Mouse (Mus musculus) hindbrain, embryonic 11.5 days (tissue): ENCODE measurements around the gene Rnf183. TPM values are rescaled to one million over a fixed set of nuclear protein-coding genes. Genes with fewer than 3 reads are reported as not detected.

Source experiments
- ATAC-seq: fragments of 200-750 bp; cut with Nextera tagmentation; 2 replicates; pipeline ENCODE4 v1.8.0; 2017; ENCODE audit warnings: mild to moderate bottlenecking, moderate TSS enrichment, moderate library complexity; ENCODE audit not compliant: low FRiP score
- DNase-seq: peaks from one replicate; pipeline ENCODE4 v3.0.0-alpha.2; 2015; ENCODE audit warnings: low spot score
- H3K27ac ChIP-seq: fragments of 300-500 bp; sonication (generic); 2 replicates; pipeline ENCODE4 v1.5.1; 2014; ENCODE audit warnings: mild to moderate bottlenecking, low read depth, low read length
- H3K27me3 ChIP-seq: fragments of 300-500 bp; sonication (generic); 2 replicates; pipeline ENCODE4 v1.6.1; 2014; ENCODE audit warnings: mild to moderate bottlenecking, low read length, moderate library complexity, mixed read lengths; ENCODE audit not compliant: control insufficient read depth, insufficient read depth
- H3K36me3 ChIP-seq: fragments of 300-500 bp; sonication (generic); 2 replicates; pipeline ENCODE4 v1.6.1; 2014; ENCODE audit warnings: mild to moderate bottlenecking, low read length, moderate library complexity, mixed read lengths; ENCODE audit not compliant: control insufficient read depth, insufficient read depth
- H3K4me1 ChIP-seq: fragments of 300-500 bp; sonication (generic); replicated peaks from 2 replicates; pipeline ENCODE4 v1.6.1; 2014; ENCODE audit warnings: low read length, mixed read lengths; ENCODE audit not compliant: control insufficient read depth, insufficient read depth
- H3K4me2 ChIP-seq: fragments of 300-500 bp; sonication (generic); replicated peaks from 2 replicates; pipeline ENCODE4 v1.6.1; 2014; ENCODE audit warnings: mild to moderate bottlenecking, low read depth, low read length
- H3K4me3 ChIP-seq: fragments of 300-500 bp; sonication (generic); 2 replicates; pipeline ENCODE4 v1.5.1; 2014; ENCODE audit warnings: low read depth, low read length
- H3K9ac ChIP-seq: fragments of 300-500 bp; sonication (generic); 2 replicates; pipeline ENCODE4 v1.6.1; 2014; ENCODE audit warnings: low read depth, low read length
- H3K9me3 ChIP-seq: fragments of 300-500 bp; sonication (generic); 2 replicates; pipeline ENCODE4 v1.6.1; 2016; ENCODE audit warnings: low read length; ENCODE audit not compliant: control insufficient read depth
- WGBS: fragments of 180-500 bp; shearing (Covaris S2); extraction: QIAGEN DNeasy Blood & Tissue Kit; methylation state at CpG from one replicate; pipeline ENCODE4 v1.1.7; 2014; 5-methylcytosine and 5-hydroxymethylcytosine counted together
- polyA plus RNA-seq: library from polyadenylated mRNA; unstranded; fragments of >200 nt; fragmentation: Nextera tagmentation; extraction: Ambion mirVana; gene quantifications from 2 replicates; pipeline ENCODE4 v1.2.1, GENCODE M21; 2014

The Rnf183 gene
- polyA plus RNA-seq, 1 experiment from 2014 or later = not detected

DNA sequence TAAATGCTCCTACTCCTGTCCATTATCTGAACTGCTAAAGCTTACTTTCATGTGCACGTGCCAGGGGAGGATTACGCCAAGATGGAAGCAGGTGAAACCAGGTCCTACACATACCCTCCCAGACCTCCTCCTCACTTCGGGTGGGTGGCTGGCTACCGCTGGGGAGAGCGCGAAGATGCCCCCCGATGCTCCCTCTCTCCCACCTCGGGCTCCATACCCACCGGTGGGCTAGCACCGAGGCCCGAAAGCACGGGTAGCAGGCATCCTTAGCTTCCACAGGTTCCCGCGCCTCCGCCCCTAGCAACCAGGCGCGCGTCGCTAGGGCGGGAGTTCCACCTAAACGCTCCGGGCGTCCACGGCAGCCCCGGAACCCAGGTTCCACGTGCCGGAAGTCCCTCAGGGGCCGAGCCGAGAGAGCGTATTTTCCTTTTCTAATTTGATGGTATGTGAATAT lies 35.6 kb upstream of the Rnf183 start, which contains the start of gene Wdr31:
Gene Wdr31 (minus strand): TSS at position 299 of the 454 bp plus-strand sequence.
- Histone ChIP-seq H3K27ac (no peak within 1 kb of the TSS), H3K9me3 (no peaks in the 10 kb centered on the region), H3K27me3 (no peaks in the 10 kb centered on the region), H3K4me1 (no peaks in the 10 kb centered on the region), H3K36me3 (no peaks in the 10 kb centered on the region), H3K4me2 (peak within 1 kb of the TSS; percentile 74), H3K9ac (peak within 1 kb of the TSS; percentile 57), H3K4me3 (peak within 1 kb of the TSS; percentile 47)
- ATAC-seq (peak; percentile 95), DNase-seq (peak; percentile 89)
- 1% methylated on average over 30 of the region's 30 CpGs for WGBS

DNA sequence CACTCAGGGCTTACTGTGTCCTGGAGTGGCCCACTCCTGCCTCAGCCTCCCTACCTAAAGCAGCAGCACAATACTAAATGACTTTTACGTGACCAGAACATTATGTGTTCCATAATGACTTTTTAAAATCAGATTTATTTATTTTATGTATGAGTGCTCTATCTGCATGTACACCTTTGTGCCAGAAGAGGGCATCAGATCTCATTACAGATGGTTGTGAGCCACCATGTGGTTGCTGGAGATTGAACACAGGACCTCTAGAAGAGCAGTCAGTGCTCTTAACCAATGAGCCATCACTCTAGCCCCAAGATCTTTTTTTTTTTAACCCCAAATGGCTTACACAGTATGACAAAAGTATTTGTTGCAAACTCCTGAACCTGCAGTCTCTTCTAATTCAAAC lies 33.1 kb upstream of the Rnf183 start:
- no peak overlapping the region for H3K9ac ChIP-seq
- no peak overlapping the region for H3K4me2 ChIP-seq
- H3K4me1 ChIP-seq = no peaks in the 10 kb centered on the region
- ATAC-seq (no peak), DNase-seq (no peak)
- WGBS = 86% methylated on average over 1 of the region's 1 CpGs
- no peak overlapping the region for H3K4me3 ChIP-seq
- no peaks in the 10 kb centered on the region for H3K36me3 ChIP-seq
- H3K9me3 ChIP-seq = no peaks in the 10 kb centered on the region
- H3K27ac ChIP-seq = no peak overlapping the region
- H3K27me3 ChIP-seq = no peaks in the 10 kb centered on the region

DNA sequence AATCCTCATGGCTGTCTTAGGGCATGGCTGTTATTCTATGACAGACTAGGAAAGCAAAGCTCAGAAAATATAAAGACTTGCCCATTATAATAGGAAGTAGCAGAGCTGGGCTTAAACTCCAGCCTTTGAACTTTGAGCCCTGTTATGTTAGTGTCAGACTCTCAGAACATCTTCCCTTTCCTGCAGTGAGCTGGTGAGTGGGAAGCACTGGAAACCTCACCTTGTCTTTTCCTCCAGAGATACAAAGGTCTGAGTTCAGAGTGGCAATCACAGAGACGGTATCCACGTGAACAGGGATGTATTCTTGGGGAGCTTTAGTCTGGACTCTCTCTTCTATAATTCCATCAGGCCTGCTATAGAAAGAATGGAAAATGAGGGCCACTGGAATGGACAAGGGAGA lies 28.1 kb upstream of the Rnf183 start:
- Histone ChIP-seq H3K4me2 (no peak overlapping the region), H3K27ac (no peak overlapping the region), H3K36me3 (no peaks in the 10 kb centered on the region), H3K4me1 (no peaks in the 10 kb centered on the region), H3K27me3 (no peaks in the 10 kb centered on the region), H3K4me3 (no peak overlapping the region), H3K9ac (no peak overlapping the region), H3K9me3 (no peaks in the 10 kb centered on the region)
- DNase-seq (no peak), ATAC-seq (no peak)
- 87% methylated on average over 2 of the region's 2 CpGs for WGBS

DNA sequence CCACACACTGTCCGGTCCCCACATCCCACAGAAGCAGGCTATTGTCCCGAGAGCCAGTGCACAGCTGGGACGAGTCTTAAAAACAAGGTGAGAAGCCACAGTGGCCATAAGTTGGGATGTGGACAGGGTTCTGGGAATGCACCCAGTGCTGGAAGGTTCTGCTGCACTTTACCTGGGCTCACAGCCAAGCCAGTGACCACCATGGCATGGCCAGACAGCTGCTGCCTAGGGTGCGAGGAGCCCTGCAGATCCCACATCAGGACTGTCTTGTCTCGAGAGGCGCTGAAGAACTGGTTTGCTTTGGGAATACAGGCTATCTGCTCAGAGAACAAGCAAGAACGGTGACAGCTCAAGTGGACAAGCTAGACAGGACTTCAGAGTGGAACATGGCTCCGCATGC lies 25.3 kb upstream of the Rnf183 start:
- ATAC-seq (no peak), DNase-seq (no peak)
- Histone ChIP-seq H3K27me3 (no peaks in the 10 kb centered on the region), H3K4me3 (no peak overlapping the region), H3K4me1 (no peaks in the 10 kb centered on the region), H3K9ac (no peak overlapping the region), H3K9me3 (no peaks in the 10 kb centered on the region), H3K4me2 (no peak overlapping the region), H3K27ac (no peak overlapping the region), H3K36me3 (no peaks in the 10 kb centered on the region)
- WGBS = 92% methylated on average over 8 of the region's 8 CpGs

DNA sequence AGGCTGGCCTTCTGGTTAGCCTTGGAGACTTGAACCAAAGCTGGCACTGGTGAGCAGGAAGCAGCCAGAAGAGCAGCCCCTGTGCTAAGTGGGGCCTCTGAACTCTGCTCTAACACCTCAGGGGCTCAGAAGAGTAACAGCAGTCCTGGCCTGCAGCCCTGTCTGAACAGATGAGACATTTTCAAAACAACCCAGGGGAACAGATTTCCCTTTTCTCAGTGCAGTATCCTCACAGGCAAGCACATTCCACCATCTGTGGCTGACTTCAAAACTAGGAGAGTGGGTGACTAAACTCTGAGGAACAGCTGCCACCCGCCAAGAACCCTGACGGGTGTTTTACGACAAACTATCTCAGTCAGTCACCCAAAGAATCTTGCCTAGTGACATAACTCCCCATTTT lies 24.0 kb upstream of the Rnf183 start:
- H3K36me3 ChIP-seq = no peaks in the 10 kb centered on the region
- no peaks in the 10 kb centered on the region for H3K4me1 ChIP-seq
- H3K27ac ChIP-seq = no peak overlapping the region
- H3K27me3 ChIP-seq = no peaks in the 10 kb centered on the region
- H3K4me3 ChIP-seq = no peak overlapping the region
- 98% methylated on average over 3 of the region's 3 CpGs for WGBS
- H3K9me3 ChIP-seq = no peaks in the 10 kb centered on the region
- DNase-seq (no peak), ATAC-seq (no peak)
- no peak overlapping the region for H3K4me2 ChIP-seq
- H3K9ac ChIP-seq = no peak overlapping the region

DNA sequence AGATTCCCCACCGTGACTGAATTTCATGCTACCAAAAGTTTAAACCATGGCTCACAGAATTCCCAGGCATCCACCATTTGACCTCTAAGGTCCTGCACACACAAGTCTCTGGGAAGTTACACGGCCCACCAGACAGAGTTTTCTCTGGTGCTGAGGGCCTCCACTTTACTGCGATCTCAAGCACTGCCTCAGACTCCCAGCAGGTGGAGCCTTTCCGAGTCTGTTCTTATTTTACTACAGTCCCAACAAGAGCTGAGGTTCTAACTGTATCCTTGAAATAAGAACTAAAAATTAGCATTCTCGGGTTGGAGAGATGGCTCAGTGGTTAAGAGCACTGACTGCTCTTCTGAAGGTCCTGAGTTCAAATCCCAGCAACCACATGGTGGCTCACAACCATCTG lies 19.9 kb upstream of the Rnf183 start:
- Histone ChIP-seq H3K9ac (no peak overlapping the region), H3K36me3 (no peaks in the 10 kb centered on the region), H3K27me3 (no peaks in the 10 kb centered on the region), H3K4me3 (no peak overlapping the region), H3K9me3 (no peaks in the 10 kb centered on the region), H3K27ac (no peak overlapping the region), H3K4me1 (no peaks in the 10 kb centered on the region), H3K4me2 (no peak overlapping the region)
- ATAC-seq (peak; percentile 22; the same call in 1 of the 2 replicates), DNase-seq (peak; percentile 44)
- WGBS = 69% methylated on average over 5 of the region's 5 CpGs

DNA sequence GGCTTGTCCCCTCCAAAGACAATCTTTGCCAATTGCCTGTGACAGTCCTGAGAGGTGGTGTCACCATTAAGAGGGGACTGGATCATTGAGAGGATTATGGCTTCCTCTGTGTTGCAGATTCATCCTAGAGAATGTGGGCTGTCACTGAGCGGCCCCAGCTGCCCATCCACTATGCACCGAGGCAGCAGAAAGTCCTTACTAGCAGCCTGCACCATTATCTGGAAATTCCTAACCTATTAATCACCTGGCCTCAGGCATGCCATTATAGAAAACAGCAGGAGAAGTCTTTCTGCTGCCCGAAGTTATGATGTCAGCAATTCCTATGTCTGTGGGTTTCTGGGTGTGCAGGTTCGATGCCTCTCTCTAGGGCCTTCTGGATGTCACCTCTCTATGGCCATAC lies 5.9 kb upstream of the Rnf183 start:
- H3K4me1 ChIP-seq = no peaks in the 10 kb centered on the region
- H3K4me3 ChIP-seq = no peak overlapping the region
- no peaks in the 10 kb centered on the region for H3K36me3 ChIP-seq
- 83% methylated on average over 4 of the region's 4 CpGs for WGBS
- no peaks in the 10 kb centered on the region for H3K27me3 ChIP-seq
- H3K4me2 ChIP-seq = no peak overlapping the region
- H3K9ac ChIP-seq = no peak overlapping the region
- ATAC-seq (no peak), DNase-seq (no peak)
- no peak overlapping the region for H3K27ac ChIP-seq
- no peaks in the 10 kb centered on the region for H3K9me3 ChIP-seq

DNA sequence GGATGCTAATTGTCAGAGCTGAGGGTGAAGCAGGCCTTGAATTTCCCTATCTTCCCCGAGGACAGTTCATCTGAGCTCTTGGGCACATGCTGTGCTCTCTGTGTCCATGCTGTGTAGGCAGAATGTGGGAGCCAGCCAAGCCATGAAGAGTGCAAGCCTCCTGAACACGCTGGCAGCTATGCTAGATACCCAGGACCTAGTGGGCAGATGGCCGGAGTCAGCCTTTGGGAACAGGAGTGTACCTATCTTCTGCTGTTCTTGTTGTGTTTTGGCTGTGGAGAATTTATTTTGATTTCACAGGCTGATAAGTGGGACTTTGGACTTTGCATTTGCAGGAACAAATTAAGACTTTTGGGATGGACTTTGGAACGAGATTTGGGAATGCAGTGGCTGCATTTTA lies 5.5 kb upstream of the Rnf183 start:
- H3K27me3 ChIP-seq = no peaks in the 10 kb centered on the region
- H3K4me1 ChIP-seq = no peaks in the 10 kb centered on the region
- WGBS = 79% methylated on average over 4 of the region's 4 CpGs
- ATAC-seq (no peak), DNase-seq (no peak)
- no peak overlapping the region for H3K9ac ChIP-seq
- H3K9me3 ChIP-seq = no peaks in the 10 kb centered on the region
- H3K27ac ChIP-seq = no peak overlapping the region
- no peak overlapping the region for H3K4me3 ChIP-seq
- H3K4me2 ChIP-seq = no peak overlapping the region
- H3K36me3 ChIP-seq = no peaks in the 10 kb centered on the region

DNA sequence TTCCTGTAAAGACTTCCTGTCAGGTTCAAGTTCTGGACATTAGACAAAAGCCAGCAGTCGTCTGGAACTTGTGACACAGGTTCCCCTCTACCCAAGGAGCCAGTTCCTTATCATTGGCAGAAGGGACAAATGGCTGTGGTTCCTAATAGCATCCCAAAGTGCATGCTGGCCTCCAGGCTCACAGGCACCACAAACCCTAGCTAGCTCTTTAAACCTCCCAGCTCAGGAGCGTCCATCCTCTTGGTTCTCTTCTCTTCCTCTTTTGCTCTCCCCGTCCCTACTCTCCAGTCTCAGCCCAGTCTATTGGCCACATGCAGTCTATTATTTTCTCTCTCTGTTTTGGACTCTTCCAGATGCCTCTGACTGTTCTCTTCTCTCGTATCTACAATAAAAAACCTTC lies 4.7 kb upstream of the Rnf183 start:
- Histone ChIP-seq H3K36me3 (no peaks in the 10 kb centered on the region), H3K27me3 (no peaks in the 10 kb centered on the region), H3K4me1 (no peaks in the 10 kb centered on the region), H3K27ac (no peak overlapping the region), H3K4me3 (no peak overlapping the region), H3K9me3 (no peaks in the 10 kb centered on the region), H3K4me2 (no peak overlapping the region), H3K9ac (no peak overlapping the region)
- no peak for ATAC-seq
- DNase-seq = no peak
- WGBS = 80% methylated on average over 4 of the region's 4 CpGs
